In genomic region chr4:121097650-121098378, GRCm38 (mm10) we compare ENCODE assay signal across 8 mouse cellular contexts. TPM values are rescaled to one million over a fixed set of nuclear protein-coding genes. Genes with fewer than 3 reads are reported as not detected.
DNase-seq lines count a peak whose midpoint lies in the region; ATAC-seq lines count a peak whose summit lies in the region.

Zmpste24 (minus strand) TSS chr4:121098241.

- no peaks in the 10 kb centered on the region for H3K27me3 ChIP-seq in heart, embryonic 14.5 days (ENCODE audit: control insufficient read depth, insufficient read depth, low read length)
- no peaks in the 10 kb centered on the region for H3K27me3 ChIP-seq in liver, embryonic 13.5 days
- H3K27me3 ChIP-seq in stomach, embryonic 16.5 days (ENCODE audit: control insufficient read depth, insufficient read depth, low read length) = no peaks in the 10 kb centered on the region

- no peaks in the 10 kb centered on the region for H3K9me3 ChIP-seq in heart, embryonic 14.5 days (ENCODE audit: control insufficient read depth, low read length)
- no peaks in the 10 kb centered on the region for H3K9me3 ChIP-seq in liver, embryonic 13.5 days (replicated peaks)
- no peaks in the 10 kb centered on the region for H3K9me3 ChIP-seq in stomach, embryonic 16.5 days (replicated peaks; ENCODE audit: control insufficient read depth, low read length)

- DNase-seq in CD4-positive, CD25-positive, alpha-beta regulatory T cell, adult 2 months (ENCODE audit: low read depth, low spot score) = peak; percentile 89
- peak; percentile 67 for DNase-seq in fibroblast of lung, adult 2 months (ENCODE audit: low read depth)
- DNase-seq in kidney, postnatal 14 days = peak; percentile 89
- DNase-seq in liver, embryonic 13.5 days = peak; percentile 75
- DNase-seq in neural tube, embryonic 10.5 days (ENCODE audit: extremely low spot score, low spot score) = peak; percentile 92

- H3K4me1 ChIP-seq in brown adipose tissue, adult 24 weeks (ENCODE audit: control insufficient read depth, insufficient read depth, insufficient read length, low read length) = peaks cover 3% of the 10 kb centered on the region
- H3K4me1 ChIP-seq in heart, embryonic 14.5 days (ENCODE audit: control insufficient read depth in 2 of 2, insufficient read depth in 2 of 2, low read length in 2 of 2) = peaks cover 2 to 11% of the 10 kb centered on the region in 2 experiments; a peak in 3 of 4 replicates
- H3K4me1 ChIP-seq in liver, embryonic 13.5 days (replicated peaks) = peaks cover 12% of the 10 kb centered on the region
- H3K4me1 ChIP-seq in stomach, embryonic 16.5 days (ENCODE audit: control insufficient read depth, insufficient read depth, low read length) = peaks cover 4% of the 10 kb centered on the region

- H3K4me3 ChIP-seq in brown adipose tissue, adult 24 weeks (ENCODE audit: insufficient read depth, low read depth, low read length) = peak within 1 kb of the TSS; percentile 93
- peak within 1 kb of the TSS; percentile 66 to 88 for H3K4me3 ChIP-seq in heart, embryonic 14.5 days (ENCODE audit: control insufficient read depth in 1 of 2, insufficient read depth in 1 of 2, low read depth in 1 of 2, low read length in 2 of 2)
- H3K4me3 ChIP-seq in liver, embryonic 13.5 days (replicated peaks) = peak within 1 kb of the TSS; percentile 91
- peak within 1 kb of the TSS; percentile 86 for H3K4me3 ChIP-seq in stomach, embryonic 16.5 days (replicated peaks; ENCODE audit: low read length)

- under 1% methylated on average over 39 of the region's 39 CpGs for WGBS in heart, embryonic 14.5 days
- WGBS in liver, embryonic 13.5 days (ENCODE audit: insufficient replicate concordance) = under 1% methylated on average over 39 of the region's 39 CpGs
- under 1% methylated on average over 39 of the region's 39 CpGs for WGBS in stomach, embryonic 16.5 days

- peak; percentile 64 for ATAC-seq in heart, embryonic 14.5 days (ENCODE audit: insufficient number of reproducible peaks, insufficient read depth, low FRiP score, low read depth)
- ATAC-seq in liver, embryonic 13.5 days (ENCODE audit: low read depth) = peak; percentile 91
- ATAC-seq in stomach, embryonic 16.5 days (ENCODE audit: insufficient read depth, low FRiP score) = peak; percentile 86

- peaks cover 27% of the 10 kb centered on the region for H3K36me3 ChIP-seq in heart, embryonic 14.5 days (ENCODE audit: control insufficient read depth, insufficient read depth, low read length)
- peaks cover 27% of the 10 kb centered on the region for H3K36me3 ChIP-seq in liver, embryonic 13.5 days
- peaks cover 6% of the 10 kb centered on the region for H3K36me3 ChIP-seq in stomach, embryonic 16.5 days (ENCODE audit: control insufficient read depth, insufficient read depth, low read length)

- H3K9ac ChIP-seq in heart, embryonic 14.5 days (ENCODE audit: low read length) = peak within 1 kb of the TSS; percentile 77
- peak within 1 kb of the TSS; percentile 88 for H3K9ac ChIP-seq in liver, embryonic 13.5 days
- peak within 1 kb of the TSS; percentile 75 for H3K9ac ChIP-seq in stomach, embryonic 16.5 days (ENCODE audit: low read length)

- H3K4me2 ChIP-seq in heart, embryonic 14.5 days (ENCODE audit: low read length) = peak within 1 kb of the TSS; percentile 77
- peak within 1 kb of the TSS; percentile 80 for H3K4me2 ChIP-seq in liver, embryonic 13.5 days
- peak within 1 kb of the TSS; percentile 66 for H3K4me2 ChIP-seq in stomach, embryonic 16.5 days (ENCODE audit: low read depth, low read length)

- 0 out of 2 replicates have a peak within 1 kb of the TSS, but pooled peaks have one; percentile 28 for H3K27ac ChIP-seq in brown adipose tissue, adult 24 weeks (replicated peaks; ENCODE audit: low read depth, low read length)
- H3K27ac ChIP-seq in heart, embryonic 14.5 days (replicated peaks in 1 of 2; ENCODE audit: control insufficient read depth in 1 of 2, insufficient read depth in 1 of 2, low read depth in 2 of 2, low read length in 2 of 2) = peak within 1 kb of the TSS; percentile 42 to 68
- H3K27ac ChIP-seq in liver, embryonic 13.5 days = peak within 1 kb of the TSS; percentile 79
- H3K27ac ChIP-seq in stomach, embryonic 16.5 days (ENCODE audit: low read length) = peak within 1 kb of the TSS; percentile 50

RNA-seq across cellular contexts. Expression of gene Zmpste24, which starts in this region (rescaled TPM):
- 14.9 and 18.0 TPM in 2 replicates for polyA plus RNA-seq in brown adipose tissue, adult 24 weeks (2012; ENCODE audit: insufficient read depth, insufficient read length, missing spikeins)
- polyA plus RNA-seq in heart, embryonic 14.5 days (2014; fragmentation: Nextera tagmentation; extraction: Ambion mirVana) = 20.5 and 20.8 TPM in 2 replicates
- 23.4 and 30.2 TPM in 2 replicates for polyA plus RNA-seq in liver, embryonic 13.5 days (2015; fragmentation: Nextera tagmentation; extraction: Ambion mirVana)
- 38.1 and 41.9 TPM in 2 replicates for polyA plus RNA-seq in stomach, embryonic 16.5 days (2015; fragmentation: Nextera tagmentation; extraction: Ambion mirVana)

Comparison
In these comparisons a context has a peak if more than half of its experiments do, and no peak if none do; other contexts are left out.
1. Peak in every context shown above with its lines: DNase-seq, ATAC-seq, H3K4me3 ChIP-seq and H3K27ac ChIP-seq.
2. H3K27ac ChIP-seq: peak in every context shown above with its lines; median percentile 79 in liver, embryonic 13.5 days; 55 in heart, embryonic 14.5 days; 50 in stomach, embryonic 16.5 days; 28 in brown adipose tissue, adult 24 weeks.